Mouse (Mus musculus) bone marrow macrophage, adult 2 months (primary cell): ENCODE measurements around the gene Sipa1. TPM values are rescaled to one million over a fixed set of nuclear protein-coding genes. Genes with fewer than 3 reads are reported as not detected.
A peak's percentile ranks its signal among the peaks of the same experiment; 100 is the strongest.

ENCODE experiments used
- H3K27ac ChIP-seq: 2 replicates; pipeline ENCODE4 v1.5.1; 2012; ENCODE audit warnings: low read depth, low read length; ENCODE audit not compliant: insufficient read depth
- H3K4me1 ChIP-seq: 2 replicates; pipeline ENCODE4 v1.6.1; 2012; ENCODE audit warnings: low read length; ENCODE audit not compliant: control insufficient read depth, insufficient read depth
- H3K4me3 ChIP-seq: 2 replicates; pipeline ENCODE4 v1.5.1; 2012; ENCODE audit warnings: mild to moderate bottlenecking, low read length, moderate library complexity; ENCODE audit not compliant: insufficient read depth
- CTCF ChIP-seq: IDR thresholded peaks from 2 replicates; pipeline ENCODE4 v1.5.1; 2012; ENCODE audit warnings: low read depth, mild to moderate bottlenecking, low read length, moderate library complexity
- POLR2A ChIP-seq: IDR thresholded peaks from 2 replicates; pipeline ENCODE4 v1.6.1; 2012; ENCODE audit warnings: mild to moderate bottlenecking, low read depth, low read length, borderline replicate concordance
- polyA plus RNA-seq: library from polyadenylated mRNA; stranded (reverse); fragments of >200 nt; gene quantifications from 2 replicates; pipeline ENCODE4 v1.2.4, GENCODE M21; 2012; ENCODE audit not compliant: missing spikeins, insufficient read depth, insufficient read length

The Sipa1 gene
- polyA plus RNA-seq, result 93.4 and 117 TPM in 2 replicates

- Histone ChIP-seq H3K4me1 (peaks cover 25% of the 10 kb centered on the region), H3K27ac (peak within 1 kb of the TSS; percentile 87), H3K4me3 (peak within 1 kb of the TSS; percentile 66)
- TF ChIP-seq CTCF (no peak), POLR2A (no peak; the same call in 1 of the 2 replicates)
Measured at GRCm38 (mm10) chr19:5662981-5663913, at the start of gene Sipa1. Gene Sipa1 (minus strand): TSS chr19:5663707.

- Histone ChIP-seq H3K27ac (peak overlapping the region; percentile 65), H3K4me3 (peak overlapping the region; percentile 26), H3K4me1 (peaks cover 33% of the 10 kb centered on the region)
- TF ChIP-seq POLR2A, result no peak
- no peak for TF ChIP-seq CTCF
Measured at GRCm38 (mm10) chr19:5713255-5713654, 49.7 kb upstream of the Sipa1 start.

- Histone ChIP-seq H3K4me1 (peaks cover 33% of the 10 kb centered on the region), H3K27ac (peak overlapping the region; percentile 80), H3K4me3 (no peak overlapping the region)
- TF ChIP-seq POLR2A (no peak), CTCF (no peak)
Measured at GRCm38 (mm10) chr19:5711907-5712460, 48.5 kb upstream of the Sipa1 start.

DNA sequence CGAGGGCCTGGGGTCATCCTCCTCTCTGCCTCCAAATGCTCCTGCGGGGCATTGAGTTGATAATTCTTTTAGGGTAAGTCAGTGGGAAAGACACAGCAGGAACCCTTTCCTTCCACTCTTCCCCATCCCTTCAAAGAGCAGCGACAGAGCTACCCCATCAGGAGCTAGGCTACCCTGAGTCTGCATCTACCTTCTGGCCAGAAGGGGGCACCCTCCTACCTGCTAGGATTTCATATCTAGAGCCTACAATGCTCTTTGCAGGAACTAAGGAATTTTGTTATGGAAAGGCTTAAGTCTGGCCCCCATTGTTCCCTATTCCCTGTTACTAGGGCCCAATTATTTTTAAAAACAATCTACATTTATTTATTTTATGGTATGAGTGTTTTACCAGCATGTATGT is 47.7 kb upstream of the Sipa1 start:
- TF ChIP-seq POLR2A, result no peak
- TF ChIP-seq CTCF, result peak; percentile 26; the same call in 1 of the 2 replicates
- H3K27ac ChIP-seq, result peak overlapping the region; percentile 80
- H3K4me1 ChIP-seq, result peaks cover 33% of the 10 kb centered on the region
- no peak overlapping the region for H3K4me3 ChIP-seq

GRCm38 (mm10) chr19:5710581-5710980 is 47.1 kb upstream of the Sipa1 start:
- peaks cover 39% of the 10 kb centered on the region for H3K4me1 ChIP-seq
- H3K27ac ChIP-seq, result no peak overlapping the region
- no peak overlapping the region for H3K4me3 ChIP-seq
- TF ChIP-seq POLR2A (no peak), CTCF (no peak)

DNA sequence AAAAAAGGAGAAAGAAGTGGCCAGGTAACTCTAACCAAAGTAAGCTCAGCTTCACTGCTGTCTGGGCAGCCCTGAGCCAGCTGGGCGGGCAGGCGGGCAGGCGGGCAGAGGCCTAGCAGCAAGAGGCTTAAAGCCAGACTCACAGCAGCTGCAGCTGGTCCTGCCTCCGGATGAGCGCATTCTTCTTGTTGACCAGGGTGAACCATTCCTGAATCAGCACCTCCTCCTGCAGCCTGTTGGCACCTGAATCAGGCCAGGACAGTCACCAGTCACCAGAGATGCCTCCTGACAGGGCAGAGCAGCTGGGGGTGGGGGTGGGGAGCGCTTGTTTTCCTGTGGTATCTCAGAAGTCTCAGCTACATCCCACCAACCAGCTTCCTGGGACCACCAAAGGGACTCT is 46.6 kb upstream of the Sipa1 start:
- Histone ChIP-seq H3K4me3 (no peak overlapping the region), H3K4me1 (peaks cover 43% of the 10 kb centered on the region)

DNA sequence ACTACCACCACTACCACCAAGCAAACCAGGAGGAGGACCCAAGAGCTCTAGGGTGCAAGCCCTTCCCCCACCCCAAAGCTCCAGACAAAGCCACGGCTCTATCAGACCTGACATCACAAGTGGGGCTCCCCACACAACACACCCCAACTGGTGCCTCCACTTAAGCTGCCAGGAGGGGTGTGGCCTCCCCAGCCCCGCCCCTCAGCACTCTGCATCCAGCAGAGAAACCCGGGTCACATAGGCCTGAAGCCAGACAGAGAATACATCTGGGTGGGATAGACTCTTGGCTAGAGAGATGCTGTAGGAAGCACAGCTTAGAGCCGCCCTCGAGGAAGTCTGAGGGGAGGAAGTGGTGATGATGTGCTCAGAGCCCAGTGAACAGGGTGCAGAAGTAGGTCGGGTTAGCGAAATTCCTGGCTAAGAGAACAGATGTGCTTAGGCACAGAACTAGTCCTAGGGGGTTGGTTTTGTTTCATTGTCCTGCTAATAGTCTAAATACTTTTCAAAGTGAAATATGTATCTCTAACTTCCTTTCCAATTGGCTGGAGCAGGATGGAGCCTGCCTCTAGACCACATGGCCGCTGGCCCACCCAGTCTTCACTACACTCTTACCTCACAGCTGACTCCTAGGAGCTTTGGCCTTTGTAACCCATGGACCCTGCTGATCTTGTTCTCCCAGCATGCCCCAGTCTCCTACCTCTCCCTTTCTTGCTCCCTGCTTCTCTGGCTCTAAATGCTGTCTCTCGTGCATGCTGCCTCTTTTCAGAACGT is 41.5 kb upstream of the Sipa1 start:
- TF ChIP-seq CTCF (no peak), POLR2A (no peak)
- Histone ChIP-seq H3K27ac (peak overlapping the region; percentile 7; the same call in 1 of the 2 replicates), H3K4me3 (no peak overlapping the region), H3K4me1 (peaks cover 12% of the 10 kb centered on the region)

More for the DNA sequence above, 46.6 kb upstream of the Sipa1 start:
- no peak overlapping the region for H3K27ac ChIP-seq
- no peak for TF ChIP-seq POLR2A
- no peak for TF ChIP-seq CTCF

GRCm38 (mm10) chr19:5704163-5704800 is 40.8 kb upstream of the Sipa1 start, which contains the start of gene Kcnk7:
Gene Kcnk7 (plus strand): TSS chr19:5704367.
- H3K4me3 ChIP-seq, result no peak within 1 kb of the TSS
- peaks cover 12% of the 10 kb centered on the region for H3K4me1 ChIP-seq
- TF ChIP-seq CTCF (no peak), POLR2A (no peak)
- peak within 1 kb of the TSS; percentile 7; the same call in 1 of the 2 replicates for H3K27ac ChIP-seq

GRCm38 (mm10) chr19:5695849-5696462 is 32.4 kb upstream of the Sipa1 start:
- Histone ChIP-seq H3K4me3 (no peak overlapping the region), H3K4me1 (peaks cover 10% of the 10 kb centered on the region), H3K27ac (no peak overlapping the region)
- TF ChIP-seq POLR2A (no peak), CTCF (no peak)
